In the genomic region with DNA sequence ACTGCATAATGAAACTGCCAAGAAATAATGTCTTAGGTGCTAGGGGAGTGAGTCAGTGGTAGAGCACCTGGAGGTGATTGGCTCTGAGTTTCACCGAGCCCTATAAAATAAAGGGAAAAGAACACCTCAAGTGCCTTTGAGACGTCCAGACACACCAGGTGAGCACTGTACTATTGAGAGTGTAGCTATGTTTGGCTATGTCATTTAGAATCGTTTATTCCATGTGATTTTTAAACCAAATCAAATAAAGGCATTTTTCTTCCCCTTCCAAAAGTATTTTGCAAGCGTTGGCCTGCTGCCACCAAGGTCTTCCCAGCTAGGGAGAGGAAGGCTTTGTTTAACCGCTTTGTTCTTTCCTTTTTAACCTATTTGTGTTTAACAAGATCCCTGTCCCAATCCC, we compare ENCODE assay signal across 9 mouse cellular contexts. TPM values are rescaled to one million over a fixed set of nuclear protein-coding genes. Genes with fewer than 3 reads are reported as not detected.
A peak's percentile ranks its signal among the peaks of the same experiment; 100 is the strongest.
DNase-seq lines count a peak whose midpoint lies in the region; ATAC-seq and TF ChIP-seq lines count a peak whose summit lies in the region.
"Had no signal": no experiment of that assay in that cellular context is flagged by ENCODE, and none has a peak within 500 bp of the region (broad histone marks: within the 10 kb centered on the region; RNA-seq: fewer than 3 reads in every experiment).

No protein-coding gene starts in this region.

- peak; percentile 93 for DNase-seq in liver, adult 2 months (ENCODE audit: extremely low read depth, low read depth, low spot score)
- no peak for DNase-seq in liver
- peak; percentile 17 for DNase-seq in forebrain, postnatal 0 days
- no peak for DNase-seq in liver, embryonic 14.5 days (ENCODE audit: low read depth in 3 of 3, low spot score in 3 of 3)
- peak; percentile 3 for DNase-seq in ovary, postnatal 14 days (ENCODE audit: low spot score)
- DNase-seq in layer of hippocampus, postnatal 10 days (ENCODE audit: low spot score in 2 of 2): no peak
- DNase-seq in cerebellum, adult 9-11 months: no peak

- no peaks in the 10 kb centered on the region for H3K36me3 ChIP-seq in liver, adult 2 months (ENCODE audit: control insufficient read depth, insufficient read depth, low read length)
- no peaks in the 10 kb centered on the region for H3K36me3 ChIP-seq in forebrain, postnatal 0 days (ENCODE audit: insufficient read depth)
- no peaks in the 10 kb centered on the region for H3K36me3 ChIP-seq in liver, embryonic 14.5 days (replicated peaks; ENCODE audit: control insufficient read depth, insufficient read depth, low read depth)

- H3K9me3 ChIP-seq in forebrain, postnatal 0 days (ENCODE audit: low read length): no peaks in the 10 kb centered on the region
- no peaks in the 10 kb centered on the region for H3K9me3 ChIP-seq in liver, embryonic 14.5 days (ENCODE audit: control insufficient read depth, low read length)

- TF ChIP-seq CTCF in liver, adult 2 months (IDR thresholded peaks at IDR 0.05; ENCODE audit: low read depth, low read length): no peak
- no peak for TF ChIP-seq CTCF in forebrain, postnatal 0 days (IDR thresholded peaks at IDR 0.05; ENCODE audit: low read depth)
- no peak for TF ChIP-seq CTCF in liver, embryonic 14.5 days (IDR thresholded peaks at IDR 0.05; ENCODE audit: low read depth)

- no peaks in the 10 kb centered on the region for H3K27me3 ChIP-seq in liver, adult 2 months (ENCODE audit: control insufficient read depth, insufficient read depth, low read length)
- H3K27me3 ChIP-seq in forebrain, postnatal 0 days (ENCODE audit: insufficient read depth, low read length): no peaks in the 10 kb centered on the region
- H3K27me3 ChIP-seq in liver, embryonic 14.5 days (ENCODE audit: control insufficient read depth, insufficient read depth, low read length): no peaks in the 10 kb centered on the region

- no peak overlapping the region for H3K9ac ChIP-seq in liver, adult 2 months (ENCODE audit: low read depth, low read length)
- 0 out of 2 replicates have a peak overlapping the region, but pooled peaks have one; percentile 46 for H3K9ac ChIP-seq in forebrain, postnatal 0 days
- H3K9ac ChIP-seq in liver, embryonic 14.5 days (replicated peaks): no peak overlapping the region

- H3K4me1 ChIP-seq in liver, adult 2 months (ENCODE audit: control insufficient read depth, insufficient read depth, low read length): no peaks in the 10 kb centered on the region; the same call in 1 of the 2 replicates
- H3K4me1 ChIP-seq in forebrain, postnatal 0 days (ENCODE audit: insufficient read depth): no peaks in the 10 kb centered on the region
- no peaks in the 10 kb centered on the region for H3K4me1 ChIP-seq in liver, embryonic 14.5 days (replicated peaks; ENCODE audit: control insufficient read depth in 2 of 2, insufficient read depth in 2 of 2, low read length in 1 of 2)

- TF ChIP-seq POLR2A in liver, adult 2 months (IDR thresholded peaks at IDR 0.05; ENCODE audit: extremely low read depth, insufficient read depth, low read length): no peak

- no peak overlapping the region; the same call in 1 of the 2 replicates for H3K4me3 ChIP-seq in liver, adult 2 months (ENCODE audit: insufficient read depth, low read depth, low read length)
- H3K4me3 ChIP-seq in forebrain, postnatal 0 days (ENCODE audit: low read depth, low read length): peak overlapping the region; percentile 30; the same call in 1 of the 2 replicates
- no peak overlapping the region for H3K4me3 ChIP-seq in liver, embryonic 14.5 days (ENCODE audit: insufficient read depth in 1 of 2, low read depth in 2 of 2, low read length in 2 of 2)

- no peaks in the 10 kb centered on the region for H3K79me2 ChIP-seq in liver, adult 2 months (ENCODE audit: control insufficient read depth, insufficient read depth, low read length)

- H3K4me2 ChIP-seq in forebrain, postnatal 0 days (ENCODE audit: low read depth): peak overlapping the region; percentile 58
- peak overlapping the region; percentile 26; the same call in 1 of the 2 replicates for H3K4me2 ChIP-seq in liver, embryonic 14.5 days (ENCODE audit: low read depth)

- no peak for TF ChIP-seq EP300 in liver, embryonic 14.5 days (IDR thresholded peaks at IDR 0.05; ENCODE audit: low read depth)

- peak overlapping the region; percentile 15 for H3K27ac ChIP-seq in liver, adult 2 months (replicated peaks; ENCODE audit: insufficient read depth, low read depth, low read length)
- H3K27ac ChIP-seq in forebrain, postnatal 0 days (ENCODE audit: low read depth, low read length): no peak overlapping the region
- no peak overlapping the region for H3K27ac ChIP-seq in liver, embryonic 14.5 days

- ATAC-seq in forebrain, postnatal 0 days: peak; percentile 25; the same call in 1 of the 2 replicates
- no peak for ATAC-seq in liver, embryonic 14.5 days (ENCODE audit: insufficient read depth)
- no peak for ATAC-seq in granulocyte monocyte progenitor cell, adult 5-6 weeks (replicated peaks; ENCODE audit: poor library complexity, severe bottlenecking)

- 9% methylated on average over 5 of the region's 5 CpGs for WGBS in liver, adult 2 months
- WGBS in forebrain, postnatal 0 days: 46% methylated on average over 5 of the region's 5 CpGs
- 43% methylated on average over 5 of the region's 5 CpGs for WGBS in liver, embryonic 14.5 days (ENCODE audit: insufficient replicate concordance)

RNA-seq across cellular contexts. Expression of a gene that starts 2.0 kb away (rescaled TPM):
- 1,444 and 2,426 TPM in 2 replicates for total RNA-seq in liver, adult 2 months (2014; rRNA removed)
- 291 and 400 TPM in 2 replicates for polyA plus RNA-seq in liver, adult 2 months (2012; rRNA removed)
- total RNA-seq in forebrain, postnatal 0 days (2014; rRNA removed): 0.10 and 0.69 TPM in 2 replicates
- 0.68 and 0.74 TPM in 2 replicates for polyA plus RNA-seq in forebrain, postnatal 0 days (2015; fragmentation: Nextera tagmentation; extraction: Ambion mirVana)
- 47.6 and 79.6 TPM in 2 replicates for polyA plus RNA-seq in liver, embryonic 14.5 days (2012; rRNA removed)
- 162 and 170 TPM in 2 replicates for polyA plus RNA-seq in liver, embryonic 14.5 days (2014; fragmentation: Nextera tagmentation; extraction: Ambion mirVana)
- under 1 TPM in 1 of 2 experiments, not detected in 1; 0.40 TPM for total RNA-seq in layer of hippocampus, postnatal 10 days (2021)
- not detected in 2 replicates for total RNA-seq in granulocyte monocyte progenitor cell, adult 5-6 weeks (2014; fragmentation: Nextera tagmentation)
- total RNA-seq in granulocyte monocyte progenitor cell, adult 5-6 weeks (2017): not detected in 2 replicates
- total RNA-seq: hematopoietic stem cell, adult 5-6 weeks had no signal

Comparison
In these comparisons a context has a peak if more than half of its experiments do, and no peak if none do; other contexts are left out.
1. DNase-seq: peak in liver, adult 2 months (single experiment), forebrain, postnatal 0 days (single experiment) and ovary, postnatal 14 days (single experiment); none in liver (single experiment), liver, embryonic 14.5 days (0 of 3), layer of hippocampus, postnatal 10 days (0 of 2) and cerebellum, adult 9-11 months (single experiment).
2. RNA of a gene that starts 2.0 kb away (total RNA-seq): 1,444 to 2,426 TPM in liver, adult 2 months; 0.40 TPM in layer of hippocampus, postnatal 10 days, 0.10 to 0.69 TPM in forebrain, postnatal 0 days and not detected in granulocyte monocyte progenitor cell, adult 5-6 weeks; every median in the first group is over 100 times any median in the second.